Mouse (Mus musculus) cerebellum, adult (tissue): ENCODE results near the gene Abhd6.

ENCODE experiments used
- ATAC-seq: cut with Nextera tagmentation; 2 replicates; pipeline ENCODE4 v1.9.2; 2017; ENCODE audit warnings: mild to moderate bottlenecking, moderate library complexity, mixed read lengths; ENCODE audit not compliant: insufficient number of reproducible peaks, low FRiP score, low TSS enrichment

Gene Abhd6

DNA sequence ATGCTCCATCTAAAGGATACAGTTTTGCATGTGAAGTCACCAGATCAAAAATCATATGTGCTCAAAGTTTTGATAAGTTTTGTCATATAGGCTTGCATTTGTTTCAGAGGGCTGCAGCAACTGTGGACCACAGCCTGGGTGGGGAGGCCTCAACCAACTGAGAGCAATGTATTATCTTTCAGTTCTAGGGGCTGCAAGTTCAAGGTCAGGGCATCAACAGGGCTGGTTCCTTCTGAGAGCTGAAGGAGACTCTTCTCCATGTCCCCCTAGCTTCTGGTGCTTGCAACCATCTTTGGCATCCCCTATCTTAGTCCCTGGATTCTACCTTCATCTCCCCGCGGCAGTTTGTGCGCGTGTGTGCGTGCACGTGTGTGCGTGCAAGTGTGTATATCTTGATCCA lies 50.0 kb downstream of the Abhd6 start:
- ATAC-seq = no peak

DNA sequence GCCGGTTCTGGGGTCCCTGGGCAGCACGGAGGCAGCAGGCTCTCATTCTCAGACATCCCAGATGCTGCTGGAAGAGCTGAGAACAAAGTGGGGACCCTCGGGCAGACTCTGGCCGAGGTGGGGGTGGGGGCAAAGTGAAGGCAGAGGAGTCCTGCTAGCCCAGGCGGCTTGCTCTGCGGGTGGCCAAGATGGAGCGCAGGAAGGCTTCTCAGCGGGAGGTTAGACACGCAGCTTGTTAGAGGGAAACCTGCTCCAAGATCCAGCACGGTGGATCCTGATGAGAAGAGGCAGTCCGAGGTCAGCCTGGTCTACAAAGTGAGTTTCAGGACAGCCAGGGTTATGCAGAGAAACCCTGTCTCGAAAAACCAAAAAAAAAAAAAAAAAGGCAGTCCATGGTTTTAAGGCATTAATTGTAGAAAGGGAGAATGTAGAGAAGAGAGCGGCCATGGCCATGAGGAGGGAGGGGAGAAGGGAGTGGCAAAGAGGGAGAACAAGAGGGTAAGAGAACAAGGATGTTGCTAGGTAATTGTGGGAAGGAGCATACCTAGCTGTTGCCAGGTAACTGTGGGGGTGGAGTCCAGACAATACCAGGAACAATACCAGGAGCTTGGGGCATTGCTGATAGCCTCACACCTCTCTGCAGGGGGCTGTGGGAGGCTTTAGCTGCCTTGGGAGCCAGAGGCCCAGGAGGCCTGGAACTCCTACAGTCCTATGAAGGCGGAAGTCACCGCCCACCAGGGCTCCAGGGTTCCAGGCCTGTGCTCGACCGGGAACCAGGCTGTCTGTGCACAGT lies 51.8 kb downstream of the Abhd6 start:
- no peak for ATAC-seq

DNA sequence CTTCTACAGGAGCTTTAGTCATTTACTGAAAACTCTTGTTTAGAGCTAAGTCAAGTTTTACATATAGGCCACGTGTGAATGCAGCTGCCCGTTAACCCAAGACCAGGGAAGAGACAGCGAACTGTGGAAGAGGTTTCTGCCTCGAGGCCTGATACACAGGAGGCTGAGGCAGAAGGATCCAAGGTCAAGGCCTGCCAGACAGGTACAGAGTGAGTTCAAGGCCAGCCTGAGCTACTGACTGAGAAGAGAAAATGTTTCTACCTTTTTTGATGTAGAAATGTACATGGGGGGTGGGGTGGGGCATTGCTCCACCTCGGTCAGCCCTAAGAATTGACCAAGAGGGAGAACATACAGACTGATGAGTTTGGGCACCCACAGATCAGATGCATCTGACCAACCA lies 53.4 kb downstream of the Abhd6 start:
- no peak for ATAC-seq

DNA sequence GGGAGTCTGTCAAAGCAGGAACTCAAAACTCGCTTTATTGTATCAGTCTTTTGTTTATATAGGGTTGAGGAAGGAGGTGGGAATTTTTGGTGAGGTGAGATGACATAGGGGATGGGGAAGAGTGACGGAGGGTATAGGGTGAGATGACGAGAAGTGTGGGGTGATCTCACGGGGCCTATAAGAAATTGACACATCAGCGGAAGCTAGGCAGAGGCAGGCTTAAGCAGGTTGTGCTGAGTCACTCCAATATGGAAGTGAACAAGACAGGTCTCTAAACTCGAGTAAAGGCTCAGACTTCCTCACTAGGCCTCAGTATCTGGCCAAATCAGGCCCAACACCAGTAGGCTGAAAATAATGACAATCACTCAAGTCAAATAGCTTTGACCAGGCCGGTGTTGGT lies 57.2 kb downstream of the Abhd6 start:
- ATAC-seq = no peak

DNA sequence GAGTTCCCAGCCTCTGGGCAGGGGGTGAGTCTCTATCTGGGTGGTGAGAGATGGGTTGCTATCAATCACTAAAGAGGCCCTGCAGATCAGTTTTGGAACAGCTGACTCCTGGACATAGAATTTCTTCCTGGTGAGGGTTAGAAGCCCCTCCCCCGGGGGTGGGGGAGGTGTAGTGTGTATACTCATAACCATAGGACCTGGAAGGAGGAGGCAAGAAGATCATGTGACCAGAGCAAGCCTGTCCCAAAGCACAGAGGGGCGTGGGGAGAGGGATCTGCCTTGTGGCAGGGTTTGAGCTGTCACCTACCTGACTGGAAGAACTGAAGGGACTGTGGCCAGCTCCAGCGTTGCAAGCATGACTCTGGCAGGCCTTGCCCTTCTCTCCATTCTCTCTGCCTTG lies 59.4 kb downstream of the Abhd6 start:
- no peak for ATAC-seq

DNA sequence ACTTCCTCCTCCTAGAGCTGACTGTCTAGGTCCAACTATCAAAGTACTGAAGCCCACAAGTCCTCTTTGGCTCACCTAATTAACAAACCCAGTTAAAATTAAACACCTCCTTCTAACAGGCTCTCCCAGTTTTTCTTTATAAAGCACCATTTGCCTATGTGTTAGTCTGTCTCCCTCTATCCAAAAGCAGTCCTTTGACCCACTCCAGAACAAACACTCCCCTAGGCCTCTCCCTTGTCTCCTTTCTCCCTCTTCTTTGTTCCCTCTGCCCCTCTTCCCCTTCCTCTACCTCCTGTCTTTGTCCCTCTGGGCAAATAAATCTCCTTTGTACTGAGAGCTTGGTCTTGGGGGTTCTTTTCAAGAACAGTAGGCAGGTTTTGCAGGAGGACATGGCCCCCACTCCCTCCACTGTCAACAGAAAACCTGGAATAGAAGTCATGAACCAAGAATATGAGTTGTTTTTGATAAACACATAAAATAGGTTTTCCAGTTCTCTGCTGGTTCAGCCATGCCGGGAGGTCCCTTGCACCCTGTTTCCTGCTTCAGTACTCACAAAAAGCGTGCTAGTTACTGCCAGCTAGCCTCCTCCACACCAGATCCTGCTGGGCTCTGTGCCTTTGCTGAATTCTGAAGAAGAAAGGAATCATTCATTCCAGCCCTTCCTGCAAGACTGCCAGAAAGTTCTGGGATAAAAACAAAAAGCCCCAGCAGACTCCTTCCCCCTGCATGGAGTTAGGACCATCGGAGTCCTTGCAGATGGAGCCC lies 60.0 kb downstream of the Abhd6 start:
- ATAC-seq = no peak

DNA sequence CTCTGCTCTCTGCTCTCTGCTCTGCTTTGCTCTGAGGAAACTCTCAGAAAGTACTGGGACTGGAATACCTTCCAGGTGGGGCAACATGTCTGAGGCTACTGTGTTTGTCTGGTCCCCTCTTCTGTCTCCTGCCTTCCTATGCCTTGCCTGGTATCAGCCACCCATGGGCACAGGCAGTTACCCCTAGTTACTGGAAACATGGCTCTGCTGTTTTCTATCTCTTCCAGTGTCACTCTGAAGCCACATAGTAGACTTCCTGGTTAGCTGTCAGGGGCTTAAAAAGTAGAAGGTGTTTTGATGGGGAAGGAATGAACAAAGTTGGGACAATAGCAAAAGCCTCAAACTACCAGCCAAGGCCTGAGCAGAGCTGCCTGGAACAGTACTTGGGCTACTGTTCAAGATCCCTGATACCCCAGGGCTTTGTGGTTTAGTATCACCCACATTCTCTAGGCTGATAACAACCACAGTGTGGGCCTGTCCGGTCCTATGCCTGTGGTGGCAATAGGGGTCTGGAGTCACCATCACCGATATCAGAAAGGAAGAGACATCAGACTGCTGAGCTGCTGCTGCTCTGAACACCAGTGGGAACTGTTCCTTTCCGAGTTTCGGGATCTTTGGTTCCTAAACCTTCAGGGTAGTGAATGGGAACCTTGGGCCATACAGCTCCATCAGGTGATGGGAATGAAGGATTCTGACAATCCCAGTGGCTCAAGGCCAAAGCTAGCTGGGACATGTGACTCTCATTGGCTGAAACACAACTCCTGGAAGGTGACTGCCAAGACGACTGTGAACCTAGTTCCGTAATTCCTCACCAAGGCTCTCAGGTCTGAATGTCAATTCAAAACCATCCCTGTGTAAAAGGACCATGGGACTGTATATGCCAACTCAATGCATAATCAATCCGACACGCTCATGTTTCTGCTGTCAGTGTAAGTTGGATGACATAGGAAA lies 61.4 kb downstream of the Abhd6 start:
- ATAC-seq = no peak

DNA sequence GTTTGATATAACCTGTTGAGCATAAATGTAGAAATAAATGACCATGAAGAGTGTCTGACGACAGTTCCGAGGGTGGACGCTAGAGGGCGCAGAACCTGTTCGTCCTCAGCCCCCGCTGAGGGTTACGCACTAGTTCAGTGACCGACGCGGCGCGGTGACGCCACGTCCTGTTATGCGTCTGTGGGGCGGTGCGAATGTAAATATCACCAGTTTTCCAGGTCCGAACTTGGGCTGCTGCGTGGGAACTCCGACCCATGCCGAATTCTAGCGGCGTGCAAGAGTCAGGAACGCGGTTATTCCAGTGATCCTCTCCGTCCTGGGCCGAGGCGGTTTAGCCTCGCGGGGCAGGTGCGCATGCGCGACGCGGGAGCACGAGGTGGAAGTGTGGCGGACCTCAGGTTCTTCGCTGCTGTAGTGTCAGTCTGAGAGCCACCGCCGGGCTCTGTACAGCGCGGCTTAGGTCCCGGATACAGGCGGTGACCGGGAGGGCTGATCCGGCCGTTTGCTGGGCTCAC lies 77.5 kb downstream of the Abhd6 start, which contains the start of gene Rpp14:
Gene Rpp14, plus strand, starts transcription at position 203 of the 515 bp plus-strand sequence.
- peak; percentile 98 for ATAC-seq

DNA sequence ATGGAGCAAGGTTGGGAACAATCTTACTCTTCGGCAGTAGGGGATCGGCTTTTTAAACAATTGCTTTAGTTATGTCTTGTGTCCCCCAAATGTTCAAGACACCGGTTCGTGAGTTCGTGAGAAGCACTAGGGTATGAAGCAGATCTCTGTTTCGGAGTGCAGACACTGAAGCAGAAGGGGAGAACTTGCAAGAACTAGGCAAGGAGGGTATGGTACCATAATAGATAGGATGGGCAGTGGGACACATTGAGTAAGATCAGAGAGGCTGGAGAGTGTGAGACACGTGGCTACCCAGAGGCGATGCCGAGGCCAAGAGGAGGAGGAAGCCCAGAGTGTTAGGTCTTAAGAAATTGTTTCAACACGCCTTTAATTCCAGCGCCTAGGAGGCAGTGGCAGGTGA lies 78.0 kb downstream of the Abhd6 start:
- 0 out of 2 replicates have a peak, but pooled peaks have one; percentile 1 for ATAC-seq

DNA sequence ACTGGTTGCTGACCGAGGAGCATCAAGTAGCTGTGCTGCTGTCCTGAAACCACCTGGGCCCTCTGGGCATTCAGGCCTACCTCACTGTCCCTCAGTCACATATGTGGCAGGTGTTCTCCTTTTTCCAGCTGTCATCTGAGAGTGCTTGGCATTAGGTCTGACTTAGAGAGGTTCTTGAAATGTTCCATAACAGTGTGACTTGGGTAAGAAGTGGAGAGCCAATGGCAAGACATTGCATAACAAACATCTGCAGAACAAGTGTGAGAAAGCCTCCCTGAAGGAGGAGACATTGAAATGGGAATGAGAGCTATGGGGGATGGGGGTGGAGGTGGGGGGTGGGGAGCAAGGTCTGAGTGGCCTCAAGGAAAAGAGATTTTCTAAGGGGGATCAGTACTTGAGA lies 80.2 kb downstream of the Abhd6 start:
- no peak for ATAC-seq

DNA sequence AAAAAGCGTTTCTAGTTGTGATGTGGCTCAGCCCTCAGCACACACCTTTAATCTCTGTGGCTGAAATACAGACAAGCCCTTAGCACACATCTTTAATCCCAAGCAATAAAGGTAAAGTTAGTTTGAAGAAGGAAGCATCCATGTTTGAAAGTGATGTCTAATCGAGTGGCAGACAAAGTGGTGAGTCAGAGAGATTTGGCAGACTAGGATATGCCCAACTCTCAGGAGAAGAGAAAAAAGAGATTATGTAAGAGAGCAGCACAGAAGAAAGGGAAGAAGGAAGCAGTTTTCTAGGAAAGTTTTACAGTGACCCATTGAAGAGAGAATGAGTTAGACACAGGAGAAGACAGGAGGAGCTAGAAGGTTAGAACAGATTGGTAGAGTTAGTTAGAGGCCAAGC lies 86.3 kb downstream of the Abhd6 start:
- ATAC-seq = no peak

DNA sequence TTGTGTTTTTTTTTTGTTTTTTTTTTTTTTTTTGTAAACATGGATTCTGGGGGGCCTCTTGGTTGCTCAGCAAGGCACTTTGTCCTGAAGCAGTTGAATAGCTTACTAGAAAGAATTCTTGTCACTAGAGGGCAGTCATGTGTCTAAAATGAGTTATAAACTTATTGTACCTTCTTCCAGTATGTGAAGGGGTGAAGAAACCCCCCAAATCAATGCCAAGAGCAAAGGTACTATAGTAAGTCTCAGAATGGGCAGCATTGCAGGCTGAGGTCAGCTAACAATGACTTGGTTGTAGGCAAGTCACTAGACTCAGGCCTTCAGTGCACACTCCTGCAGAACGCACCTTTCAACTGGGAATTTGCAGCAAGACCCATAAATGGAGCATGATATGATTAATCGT lies 89.9 kb downstream of the Abhd6 start:
- ATAC-seq = no peak

DNA sequence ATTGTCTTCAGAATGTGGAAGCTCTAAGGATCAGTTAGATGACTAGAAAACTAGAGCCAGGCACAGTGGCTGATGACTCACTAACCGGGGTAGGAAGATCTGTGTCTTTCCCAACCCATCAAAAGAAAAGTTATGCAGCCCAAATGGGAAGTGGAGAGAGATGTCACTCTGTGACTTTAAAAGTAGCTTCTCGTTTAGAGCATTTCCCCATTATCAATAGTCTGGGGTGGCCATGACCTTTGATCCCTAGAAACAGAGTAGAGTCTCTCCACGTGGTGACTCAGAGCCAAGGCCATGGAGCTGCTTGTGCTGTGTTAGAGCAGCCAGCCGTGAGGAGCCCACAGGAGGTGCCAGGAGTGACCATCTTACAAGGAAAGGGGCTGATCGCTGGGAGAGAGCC lies 90.7 kb downstream of the Abhd6 start:
- ATAC-seq = no peak

DNA sequence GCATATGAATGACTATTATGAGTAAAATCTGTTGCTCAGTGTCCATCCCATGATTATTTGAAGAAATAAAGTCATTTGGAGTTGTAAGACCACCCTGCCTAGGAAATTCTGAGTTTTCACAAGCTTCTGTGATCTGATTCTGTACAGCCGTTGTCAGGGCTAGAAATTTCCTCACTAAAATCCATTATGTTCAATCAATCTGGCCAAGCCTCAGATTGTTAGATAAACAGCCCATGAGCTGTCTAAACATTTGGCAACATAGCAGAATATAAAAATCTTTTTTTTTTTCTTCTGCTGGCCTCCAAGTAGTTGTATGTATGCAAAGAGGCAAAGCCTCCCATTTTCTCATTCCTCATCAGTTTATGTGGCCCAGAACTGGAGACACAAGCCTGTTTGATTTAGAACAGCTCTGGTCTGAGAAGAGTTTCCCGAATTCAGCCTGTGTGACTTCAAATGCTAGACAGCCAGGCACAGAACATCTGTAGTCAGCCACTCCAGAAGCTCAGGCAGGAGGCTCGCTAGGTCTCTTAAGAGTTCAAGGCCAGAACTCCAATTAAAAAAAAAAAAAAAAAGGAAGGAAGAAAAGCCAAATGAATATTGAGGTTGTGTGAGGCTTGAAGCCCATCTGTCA lies 92.3 kb downstream of the Abhd6 start:
- ATAC-seq = no peak

DNA sequence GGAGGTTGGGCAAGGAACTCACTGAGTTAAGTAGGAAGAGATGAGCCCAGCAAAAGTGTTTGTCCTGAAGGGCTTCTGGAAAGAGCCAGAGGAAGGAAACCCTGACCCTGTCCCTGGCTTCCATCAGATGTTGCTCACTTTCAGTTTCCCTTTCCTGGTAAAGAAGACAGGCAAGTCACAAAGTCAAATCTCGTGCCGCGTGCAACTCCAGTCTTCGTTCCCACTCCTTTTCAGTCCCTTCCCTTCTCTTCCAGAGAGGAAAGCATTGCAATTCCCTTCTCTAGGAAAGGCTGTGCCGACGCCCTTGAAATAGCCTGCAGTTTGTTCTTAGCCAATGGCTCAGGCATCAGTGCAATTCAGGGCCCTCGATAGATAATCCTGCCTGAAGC lies 92.9 kb downstream of the Abhd6 start:
- ATAC-seq = no peak

DNA sequence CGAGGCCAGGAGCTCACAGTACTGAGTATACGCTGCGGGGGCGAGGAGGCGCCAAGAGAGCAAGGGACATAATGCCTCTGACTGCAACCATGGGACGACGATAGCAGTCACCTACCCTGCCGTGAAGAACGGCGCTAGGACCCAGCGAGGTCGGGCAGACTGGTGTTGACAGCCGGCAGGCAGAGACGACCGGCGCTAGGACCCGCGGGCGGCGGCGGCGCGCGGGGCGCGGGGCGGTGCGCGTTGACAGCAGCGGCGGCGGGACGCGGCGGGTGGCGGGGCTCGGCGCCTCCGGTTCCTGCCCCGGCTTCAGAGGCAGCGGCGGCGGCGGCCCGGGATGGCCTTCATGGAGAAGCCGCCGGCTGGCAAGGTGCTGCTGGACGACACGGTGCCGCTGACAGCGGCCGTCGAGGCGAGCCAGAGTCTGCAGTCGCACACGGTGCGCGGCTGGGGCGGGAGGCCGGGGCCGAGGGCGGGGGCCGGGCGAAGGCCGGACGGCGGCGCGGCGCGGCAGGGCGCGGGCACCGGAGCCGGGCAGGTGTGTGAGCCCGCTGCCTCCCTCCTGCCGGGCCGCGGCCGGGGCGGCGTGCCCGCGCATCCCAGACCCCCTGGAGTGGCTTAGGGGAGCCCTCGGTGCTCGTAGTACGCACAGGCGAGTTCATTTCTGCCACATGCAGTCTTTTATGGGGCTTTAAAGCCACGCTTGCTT lies 95.4 kb downstream of the Abhd6 start, which contains the start of gene Pxk:
Gene Pxk, plus strand, starts transcription at position 234 of the 709 bp plus-strand sequence.
- ATAC-seq = peak; percentile 94

DNA sequence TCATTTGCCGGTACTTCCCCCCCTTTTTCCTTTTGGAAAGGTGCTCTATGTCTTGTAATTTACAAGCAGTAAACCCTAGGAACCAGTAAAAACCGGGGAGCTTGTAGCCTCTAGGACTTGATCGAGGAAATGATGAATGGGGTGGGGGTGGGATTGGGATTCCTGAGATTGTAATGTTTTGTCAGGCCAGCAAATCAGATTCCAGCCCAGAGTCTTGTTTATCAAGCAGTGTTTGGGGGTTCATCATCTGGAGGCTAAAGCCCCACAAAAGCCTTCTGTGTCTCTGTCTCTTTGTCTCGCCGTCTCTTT lies 95.9 kb downstream of the Abhd6 start:
- 0 out of 2 replicates have a peak, but pooled peaks have one; percentile 5 for ATAC-seq

DNA sequence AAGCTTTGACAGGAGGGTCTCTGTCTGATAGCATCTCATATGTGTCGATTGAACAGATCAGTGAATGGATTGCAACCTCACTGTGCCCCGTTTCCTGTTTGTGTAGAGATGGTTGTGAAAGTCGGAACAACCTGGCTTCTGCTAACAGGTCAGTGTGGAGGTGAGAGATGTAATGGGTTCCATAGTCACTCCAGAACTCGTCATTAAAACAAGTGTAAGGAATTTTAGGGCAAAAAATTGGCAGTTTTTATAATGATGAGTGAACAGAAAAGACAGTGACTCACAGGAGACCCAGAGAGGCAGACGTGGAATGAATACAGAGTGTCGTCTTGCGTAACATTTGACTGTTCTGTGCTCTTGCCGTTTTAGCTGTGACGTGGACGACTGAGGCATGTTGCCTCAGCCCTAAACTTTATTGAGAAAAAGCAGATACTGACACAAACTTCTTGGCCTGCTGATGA lies 96.9 kb downstream of the Abhd6 start:
- no peak for ATAC-seq

DNA sequence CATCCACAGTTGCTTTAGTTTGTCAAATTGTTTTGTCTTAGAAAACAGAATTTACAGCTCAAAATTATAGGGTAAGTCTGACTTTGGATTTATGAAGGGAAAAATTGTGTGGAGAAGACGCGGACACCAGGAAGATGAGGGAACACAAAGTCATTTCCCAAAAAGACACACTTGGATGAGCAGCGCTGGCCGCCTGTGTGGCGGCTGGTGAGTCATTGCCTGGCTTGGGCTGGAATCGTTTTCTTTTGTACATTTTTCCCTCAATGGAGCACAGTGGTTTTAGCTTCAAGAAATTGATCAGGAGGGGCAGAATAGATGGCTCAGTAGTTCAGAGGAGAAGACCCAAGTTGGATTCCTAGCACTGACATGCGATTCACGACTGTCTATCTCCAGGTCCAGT lies 99.2 kb downstream of the Abhd6 start:
- no peak for ATAC-seq
